Mouse (Mus musculus): ENCODE data around the gene Gm48551.

Gm48551 gene

DNA sequence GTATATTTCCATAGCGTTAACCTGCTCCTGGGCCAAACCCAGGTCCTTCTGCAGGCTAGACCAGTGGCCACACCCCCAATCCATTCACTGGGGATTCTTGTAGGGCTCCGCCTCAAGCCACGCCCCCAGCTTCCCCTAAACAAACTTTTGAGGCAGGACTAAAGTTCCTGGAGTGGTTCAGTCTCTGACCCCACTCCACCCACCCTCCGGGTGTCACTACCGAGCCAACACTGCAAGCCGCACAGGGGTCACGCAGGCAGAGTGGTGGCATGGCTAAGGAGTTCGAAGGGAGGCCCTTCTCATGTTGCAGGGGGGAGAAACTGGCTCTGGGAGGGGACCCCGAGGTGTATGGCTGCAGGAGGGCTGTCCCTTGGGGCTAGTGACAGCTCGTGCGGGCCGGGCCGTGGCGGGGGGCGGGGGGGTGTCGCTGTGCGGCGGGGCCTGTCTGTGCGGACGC lies 45.4 kb downstream of the Gm48551 start:
- peak; percentile 63 to 68 for DNase-seq (ENCODE audit: low spot score in 2 of 2)

DNA sequence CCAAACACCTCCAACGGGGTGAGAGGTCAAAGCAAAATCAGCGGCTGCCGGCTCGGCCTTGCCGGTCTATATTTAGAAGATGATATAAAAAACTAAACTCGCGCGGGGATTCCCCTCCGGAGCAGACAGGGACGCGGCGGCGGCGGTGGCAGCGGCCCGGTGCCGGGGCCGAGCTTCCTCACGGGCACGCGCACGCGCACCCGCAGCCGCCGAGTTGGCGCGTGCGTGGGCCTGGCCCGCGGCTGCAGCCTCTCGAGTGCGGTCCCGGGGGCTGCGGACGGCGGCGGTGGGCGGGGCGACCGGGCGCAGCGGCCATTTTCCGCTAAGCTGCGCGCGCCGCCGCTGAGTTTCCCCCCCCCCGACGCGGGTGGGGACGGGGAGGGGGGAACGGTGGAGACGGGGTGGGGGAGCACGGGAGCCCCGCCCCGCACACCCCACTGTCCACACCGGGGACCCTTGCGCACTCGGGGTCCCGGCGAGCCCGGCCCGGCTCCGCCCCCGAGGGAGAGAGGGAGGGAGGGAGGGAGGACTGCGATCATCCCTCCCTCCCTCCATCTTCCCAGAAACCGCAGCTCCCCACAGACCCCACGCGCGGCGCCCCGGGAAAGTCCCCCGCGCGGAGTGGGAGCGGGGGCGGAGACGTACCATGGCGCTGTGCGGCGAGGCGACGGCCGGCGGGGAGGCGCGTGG lies 46.0 kb downstream of the Gm48551 start:
- peak; percentile 49 to 72 for DNase-seq (ENCODE audit: low spot score in 2 of 2)

DNA sequence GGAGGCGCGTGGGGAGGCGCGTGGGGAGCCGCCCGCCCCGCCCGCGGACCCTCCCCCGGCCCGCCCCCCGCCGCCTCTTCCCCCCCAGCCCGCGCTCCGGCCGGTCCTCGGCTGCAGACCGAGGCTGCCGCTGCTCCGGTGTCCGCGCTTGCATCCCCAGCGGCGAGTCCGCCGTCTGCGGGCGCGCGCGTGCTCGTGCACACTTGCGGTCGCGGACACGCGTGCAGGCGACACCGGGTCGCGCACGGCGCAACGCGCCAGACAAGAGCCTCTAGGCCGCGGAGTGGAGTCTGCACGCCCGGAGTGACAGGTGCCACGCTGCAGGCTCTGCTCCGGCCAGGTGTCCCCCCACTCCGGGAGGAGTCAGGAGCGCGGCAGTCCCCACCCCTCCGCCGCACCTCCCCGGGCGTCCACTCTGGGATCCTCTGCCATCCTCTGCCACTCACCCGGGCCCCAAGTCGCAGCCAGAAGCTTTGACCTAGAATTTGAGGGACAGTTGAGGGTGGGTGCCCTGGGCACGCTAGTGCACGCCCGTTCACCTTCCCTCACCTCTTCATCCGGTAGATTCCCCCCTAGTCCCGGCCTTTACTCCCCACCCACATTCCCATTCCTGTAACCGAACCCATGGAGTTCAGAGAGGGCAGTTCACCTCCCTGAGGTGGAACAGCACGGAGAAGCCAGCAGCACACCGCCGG lies 46.7 kb downstream of the Gm48551 start:
- peak in 1 of 2 experiments; percentile 44 for DNase-seq (ENCODE audit: low spot score in 2 of 2)

DNA sequence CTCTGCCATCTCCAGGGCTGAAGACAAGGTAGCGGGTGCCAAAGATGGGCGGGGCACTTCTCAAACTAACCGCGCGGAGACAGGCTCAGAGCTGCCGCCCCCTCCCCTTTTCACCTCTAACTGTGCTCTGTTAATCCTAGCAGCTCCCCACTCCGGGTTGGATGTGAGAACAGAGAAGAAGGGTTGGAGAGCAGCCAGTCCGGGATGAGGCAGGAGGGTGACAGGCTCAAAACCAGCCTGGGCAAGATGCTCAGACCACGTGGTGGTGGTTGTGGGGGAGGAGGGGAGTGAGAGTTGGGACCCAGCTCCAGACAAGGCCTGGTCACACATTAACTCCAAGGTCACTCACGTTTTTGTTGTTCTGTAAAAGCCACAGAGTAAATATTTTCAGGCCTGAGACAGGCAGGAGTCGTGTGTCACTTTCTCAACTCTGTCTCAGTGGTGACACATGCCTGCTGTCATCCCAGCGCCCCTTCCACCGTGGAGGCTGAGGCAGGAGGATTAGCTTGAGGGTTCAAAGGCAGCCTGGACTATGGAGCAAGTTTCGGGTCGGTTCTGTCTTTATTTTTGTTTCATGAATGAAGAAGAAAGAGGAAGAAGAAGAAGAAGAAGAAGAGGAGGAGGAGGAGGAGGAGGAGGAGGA lies 47.4 kb downstream of the Gm48551 start:
- DNase-seq (ENCODE audit: low spot score in 2 of 2): no peak

DNA sequence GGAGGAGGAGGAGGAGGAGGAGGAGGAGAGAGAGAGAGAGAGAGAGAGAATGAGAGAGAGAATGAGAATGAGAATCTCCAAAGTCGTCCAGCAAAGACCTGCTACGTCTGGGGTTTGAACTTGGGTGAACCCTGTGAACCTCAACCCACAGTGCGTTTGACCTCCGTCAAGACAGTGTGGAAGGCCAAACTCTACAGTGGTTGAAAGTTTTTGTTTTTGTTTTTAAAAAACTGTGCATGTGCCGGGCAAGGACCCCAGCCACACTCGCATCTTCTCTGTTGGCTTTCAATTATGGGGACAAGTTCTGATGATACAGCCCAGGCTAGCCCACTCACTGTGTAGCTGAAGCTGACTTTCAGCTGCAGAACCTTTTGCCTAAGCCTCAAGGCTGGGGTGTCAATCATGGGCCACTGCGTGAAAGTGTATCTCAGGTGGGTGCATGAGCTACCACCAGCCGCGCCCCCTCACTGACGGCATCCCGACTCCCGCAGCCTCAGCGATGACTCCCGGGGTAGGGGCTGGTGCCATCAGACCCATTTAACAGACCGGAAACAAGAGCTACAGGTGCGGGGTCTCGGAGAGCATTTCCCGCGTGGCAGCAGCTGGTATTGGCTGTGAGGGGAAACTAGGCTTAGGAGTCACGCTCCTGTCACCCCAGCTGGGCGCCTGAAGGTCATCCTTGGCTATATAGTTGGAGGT lies 48.1 kb downstream of the Gm48551 start:
- DNase-seq (ENCODE audit: low spot score in 2 of 2): no peak

DNA sequence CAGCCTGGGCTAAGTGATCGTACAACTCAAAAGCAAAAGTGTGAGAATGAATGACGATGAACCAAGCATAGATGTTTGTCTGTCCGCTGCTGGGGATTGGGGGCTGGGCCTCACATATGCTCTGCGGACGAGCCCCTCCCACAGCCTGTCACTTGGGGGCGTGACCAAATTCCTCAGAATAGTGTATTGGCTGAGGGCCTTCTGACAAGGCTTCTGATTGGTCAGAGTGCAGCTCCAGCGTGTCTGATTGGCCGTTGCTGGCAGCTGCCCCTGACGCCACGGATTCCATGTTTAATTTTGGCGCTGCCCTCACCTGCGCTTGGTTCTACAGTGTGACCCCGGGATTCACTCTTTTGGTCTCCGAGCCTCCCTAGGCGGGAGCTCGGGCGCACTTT lies 48.6 kb downstream of the Gm48551 start:
- DNase-seq (ENCODE audit: low spot score in 2 of 2): peak; percentile 90 to 91

DNA sequence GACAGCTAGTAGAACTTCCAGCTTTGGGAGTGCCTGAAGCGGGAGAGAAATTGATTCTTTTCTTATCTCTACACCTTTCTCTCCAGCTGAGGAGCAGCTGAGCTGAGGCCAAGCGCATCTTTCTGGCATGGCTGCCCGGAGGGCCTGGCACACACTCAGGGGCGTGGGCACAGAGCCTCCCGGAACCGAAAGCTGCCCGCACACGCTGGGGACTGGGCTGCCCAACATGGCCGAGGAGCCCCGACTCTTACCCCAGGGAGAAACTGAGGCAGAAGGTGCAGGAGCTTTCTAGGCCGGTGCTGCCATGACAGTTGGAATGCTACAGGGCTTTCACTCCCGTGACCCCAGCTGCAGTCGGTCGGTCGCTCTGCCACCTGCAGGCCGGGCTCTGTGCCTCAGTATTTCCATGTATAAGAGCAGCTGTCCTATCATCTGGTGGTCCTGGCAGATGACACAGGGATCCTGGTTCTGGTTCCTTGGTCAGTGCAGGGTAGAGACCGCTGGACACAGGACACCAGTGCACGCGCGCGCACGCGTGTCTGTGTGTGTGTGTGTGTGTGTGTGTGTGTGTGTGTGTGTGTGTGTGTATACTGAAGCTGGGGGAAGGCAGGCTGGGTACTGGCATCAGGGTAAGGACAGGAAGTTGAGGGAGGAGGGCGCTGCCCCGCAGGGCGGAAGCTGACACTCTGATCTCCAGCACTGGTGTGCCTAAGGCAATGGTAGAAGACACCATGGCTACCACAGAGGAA lies 49.4 kb downstream of the Gm48551 start:
- peak; percentile 44 to 46 for DNase-seq (ENCODE audit: low spot score in 2 of 2)

DNA sequence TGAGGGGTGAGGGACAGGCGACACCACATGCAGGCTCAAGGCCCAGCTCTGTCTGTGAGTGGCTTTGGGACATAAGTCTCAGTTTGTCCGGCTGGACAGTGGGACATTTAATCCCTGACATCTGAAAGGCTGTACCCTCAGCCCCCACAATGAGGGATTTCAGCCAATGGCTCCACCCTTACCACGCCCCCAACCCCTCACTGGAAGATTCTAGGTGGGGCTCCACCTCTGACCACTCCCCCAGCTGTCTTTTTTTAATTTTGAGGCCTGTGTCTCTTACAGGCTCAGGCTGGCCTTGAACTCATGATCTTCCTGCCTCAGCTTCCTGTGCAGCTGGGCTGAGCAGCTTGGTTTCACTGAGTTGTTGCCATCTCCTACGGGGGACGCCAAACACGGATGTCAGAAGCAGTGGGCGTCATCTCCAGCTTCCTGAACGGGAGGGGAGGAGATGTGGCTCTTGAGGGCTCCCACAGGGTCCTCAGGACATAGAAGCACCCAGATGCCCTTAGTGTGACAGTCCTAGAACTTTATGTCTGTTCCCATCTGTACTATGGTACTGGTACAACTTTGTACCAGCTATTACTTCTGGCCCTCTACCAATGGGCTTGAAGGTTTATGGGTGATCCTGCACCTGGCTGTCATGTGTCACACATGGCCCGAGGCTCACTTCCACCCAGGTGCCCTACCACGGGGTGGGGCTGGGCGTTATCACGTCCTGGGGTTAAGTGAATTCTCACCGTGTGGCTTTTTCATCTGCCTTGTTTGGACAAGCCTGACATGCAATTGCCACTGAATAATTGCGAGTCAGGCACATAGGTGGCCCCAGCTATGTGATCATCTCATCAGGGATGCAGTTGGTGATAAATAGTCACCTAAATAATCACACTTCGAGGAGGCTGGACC lies 50.3 kb downstream of the Gm48551 start:
- no peak for DNase-seq (ENCODE audit: low spot score in 2 of 2)

DNA sequence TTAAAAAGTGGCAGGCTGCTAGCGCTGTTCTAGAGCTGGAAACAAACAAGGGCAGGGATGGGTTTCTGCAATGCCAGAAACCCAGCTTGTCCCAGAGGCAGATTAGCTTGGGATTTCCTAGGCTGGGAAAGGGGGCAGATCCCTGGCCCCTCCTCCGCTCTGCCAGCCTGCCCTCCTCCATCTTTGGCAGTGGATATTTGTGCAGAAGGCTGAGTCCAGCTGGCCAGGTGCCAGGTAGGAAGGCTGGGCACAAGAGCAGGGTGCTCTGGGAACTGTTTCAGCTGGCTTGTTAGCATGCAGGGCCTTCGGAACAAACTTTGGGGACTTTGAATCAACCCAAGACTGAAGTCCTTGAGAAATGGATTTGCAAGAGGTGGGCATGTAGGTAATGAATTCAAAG lies 51.2 kb downstream of the Gm48551 start:
- no peak for DNase-seq (ENCODE audit: low spot score in 2 of 2)

DNA sequence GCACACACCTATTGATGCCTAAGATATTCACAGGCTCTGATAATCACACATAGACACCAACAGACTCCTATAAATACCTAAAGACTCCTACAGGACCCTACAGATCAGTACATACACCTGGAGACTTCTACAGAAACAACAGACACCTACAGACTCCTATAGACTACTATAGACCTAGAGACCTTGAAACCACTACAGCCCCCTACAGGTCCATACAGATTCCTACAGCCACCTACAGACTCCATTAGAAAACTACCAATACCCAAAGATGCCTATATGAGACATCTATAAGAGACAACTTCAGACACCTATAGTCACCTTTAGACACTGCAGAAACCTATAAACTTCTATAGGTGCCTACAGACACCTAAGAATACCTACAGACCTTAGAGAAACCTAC lies 56.8 kb downstream of the Gm48551 start:
- no peak for DNase-seq (ENCODE audit: low spot score in 2 of 2)

Data from thymus, postnatal 10 days (tissue).